Mouse (Mus musculus): ENCODE data around the gene Mphosph10. TPM values are rescaled to one million over a fixed set of nuclear protein-coding genes. Genes with fewer than 3 reads are reported as not detected.

Mphosph10 gene
- total and polyA plus RNA-seq, 3 experiments: 77.6 to 290 (median 87.9) TPM

- no peak overlapping the region for H3K27ac ChIP-seq (ENCODE audit: control insufficient read depth, low read depth, low read length)
- no peak for DNase-seq (ENCODE audit: low read depth, low spot score)
- no peak for TF ChIP-seq MAZ (IDR thresholded peaks at IDR 0.05; ENCODE audit: low read depth, low read length)
- no peak for TF ChIP-seq SMC3 (IDR thresholded peaks at IDR 0.05; ENCODE audit: low read depth, low read length)
- no peak for TF ChIP-seq MAFK (IDR thresholded peaks at IDR 0.05; ENCODE audit: borderline replicate concordance, low read depth, low read length)
- TF ChIP-seq UBTF (IDR thresholded peaks at IDR 0.05; ENCODE audit: borderline replicate concordance, insufficient read depth, low read depth, low read length): no peak
- TF ChIP-seq CTCF (IDR thresholded peaks at IDR 0.05 in 2 of 3, conservative IDR thresholded peaks at IDR 0.05 in 1 of 3; ENCODE audit: control insufficient read depth in 1 of 3, insufficient read depth in 1 of 3, low read depth in 2 of 3, low read length in 3 of 3, poor library complexity in 1 of 3, severe bottlenecking in 1 of 3): no peak
- no peak for TF ChIP-seq CHD2 (IDR thresholded peaks at IDR 0.05; ENCODE audit: low read length)
- no peak for TF ChIP-seq RCOR1 (IDR thresholded peaks at IDR 0.05; ENCODE audit: low read depth, low read length)
- TF ChIP-seq CHD1 (IDR thresholded peaks at IDR 0.05; ENCODE audit: low read depth, low read length): no peak
- no peak for TF ChIP-seq ZKSCAN1 (IDR thresholded peaks at IDR 0.05; ENCODE audit: low read depth, low read length)
- no peak for TF ChIP-seq JUND (IDR thresholded peaks at IDR 0.05; ENCODE audit: low read depth, low read length)
- TF ChIP-seq USF2 (IDR thresholded peaks at IDR 0.05; ENCODE audit: borderline replicate concordance in 1 of 2, insufficient read depth in 1 of 2, low read depth in 1 of 2, low read length in 2 of 2): no peak
- no peak for TF ChIP-seq MEF2A (IDR thresholded peaks at IDR 0.05; ENCODE audit: extremely low read depth, insufficient replicate concordance, low read depth, low read length, poor library complexity, severe bottlenecking)
- TF ChIP-seq NRF1 (IDR thresholded peaks at IDR 0.05; ENCODE audit: insufficient read depth, low read depth, low read length, poor library complexity, severe bottlenecking): no peak
- TF ChIP-seq BHLHE40 (IDR thresholded peaks at IDR 0.05; ENCODE audit: borderline replicate concordance, low read depth, low read length): no peak
- no peak for TF ChIP-seq NELFE (IDR thresholded peaks at IDR 0.05; ENCODE audit: low read depth, low read length)
- TF ChIP-seq TAL1 (IDR thresholded peaks at IDR 0.05; ENCODE audit: low read length): no peak
Measured at GRCm38 (mm10) chr7:64440519-64440918, 48.5 kb upstream of the Mphosph10 start.

GRCm38 (mm10) chr7:64439595-64440518 lies 47.8 kb upstream of the Mphosph10 start:
- no peak overlapping the region for H3K27ac ChIP-seq (ENCODE audit: control insufficient read depth, low read depth, low read length)
- TF ChIP-seq MYC (IDR thresholded peaks at IDR 0.05; ENCODE audit: low read depth, low read length): no peak
- no peak for TF ChIP-seq NELFE (IDR thresholded peaks at IDR 0.05; ENCODE audit: low read depth, low read length)
- TF ChIP-seq POLR2AphosphoS5 (IDR thresholded peaks at IDR 0.05; ENCODE audit: borderline replicate concordance, low read depth, low read length): no peak
- DNase-seq (ENCODE audit: low read depth, low spot score): no peak
- no peak overlapping the region for H3K4me3 ChIP-seq (ENCODE audit: control insufficient read depth in 1 of 2, insufficient read depth in 1 of 2, low read depth in 2 of 2, low read length in 2 of 2)
- no peaks in the 10 kb centered on the region for H3K4me1 ChIP-seq (ENCODE audit: control insufficient read depth in 1 of 2, insufficient read depth in 2 of 2, low read length in 2 of 2)
- H3K9ac ChIP-seq (ENCODE audit: control insufficient read depth, low read depth, low read length, poor library complexity, severe bottlenecking): no peak overlapping the region
- H3K27me3 ChIP-seq (ENCODE audit: control insufficient read depth in 1 of 2, insufficient read depth in 2 of 2, low read length in 2 of 2): no peaks in the 10 kb centered on the region
- H3K9me3 ChIP-seq (replicated peaks; ENCODE audit: insufficient read depth, low read length): no peaks in the 10 kb centered on the region
- no peaks in the 10 kb centered on the region for H3K79me2 ChIP-seq (ENCODE audit: control insufficient read depth, insufficient read depth, low read length, poor library complexity)
- no peaks in the 10 kb centered on the region for H3K36me3 ChIP-seq (ENCODE audit: control insufficient read depth in 1 of 2, insufficient read depth in 2 of 2, low read length in 2 of 2)

More at GRCm38 (mm10) chr7:64440519-64440918, 48.5 kb upstream of the Mphosph10 start:
- Histone ChIP-seq H3K4me3 (ENCODE audit: control insufficient read depth in 1 of 2, insufficient read depth in 1 of 2, low read depth in 2 of 2, low read length in 2 of 2) (no peak overlapping the region), H3K36me3 (ENCODE audit: control insufficient read depth in 1 of 2, insufficient read depth in 2 of 2, low read length in 2 of 2) (no peaks in the 10 kb centered on the region), H3K79me2 (ENCODE audit: control insufficient read depth, insufficient read depth, low read length, poor library complexity) (no peaks in the 10 kb centered on the region), H3K4me1 (ENCODE audit: control insufficient read depth in 1 of 2, insufficient read depth in 2 of 2, low read length in 2 of 2) (no peaks in the 10 kb centered on the region), H3K9ac (ENCODE audit: control insufficient read depth, low read depth, low read length, poor library complexity, severe bottlenecking) (no peak overlapping the region), H3K27me3 (ENCODE audit: control insufficient read depth in 1 of 2, insufficient read depth in 2 of 2, low read length in 2 of 2) (no peaks in the 10 kb centered on the region), H3K9me3 (replicated peaks; ENCODE audit: insufficient read depth, low read length) (no peaks in the 10 kb centered on the region)

Measured in MEL (cell line).